In the genomic region with DNA sequence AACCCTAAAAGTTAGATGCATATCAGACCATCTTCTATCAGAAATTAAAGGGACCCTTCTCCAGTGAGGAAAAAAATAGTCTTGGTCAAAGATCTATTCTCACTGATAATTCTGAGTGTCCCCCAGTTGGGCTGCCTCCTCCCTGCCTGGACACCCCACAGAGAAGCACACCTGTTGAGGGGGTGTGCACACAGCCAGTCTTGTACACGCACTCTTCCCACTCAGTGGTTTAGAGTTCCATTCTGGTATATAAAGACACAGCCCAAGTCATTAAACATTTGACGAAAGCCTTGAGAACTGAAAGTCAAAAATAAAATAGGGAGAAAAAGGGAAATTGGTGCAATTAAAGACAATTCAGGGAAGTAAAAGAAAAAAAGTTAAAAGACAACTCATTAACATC, we compare ENCODE assay signal across 42 mouse cellular contexts. TPM values are rescaled to one million over a fixed set of nuclear protein-coding genes. Genes with fewer than 3 reads are reported as not detected.
"Had no signal": no experiment of that assay in that cellular context is flagged by ENCODE, and none has a peak within 500 bp of the region (broad histone marks: within the 10 kb centered on the region; RNA-seq: fewer than 3 reads in every experiment).

No protein-coding gene starts in this region.

- H3K27ac ChIP-seq: heart, embryonic 10.5 days; heart, embryonic 13.5 days; heart, embryonic 15.5 days; hindbrain, embryonic 10.5 days; hindbrain, embryonic 12.5 days; hindbrain, embryonic 13.5 days; hindbrain, embryonic 14.5 days; hindbrain, embryonic 15.5 days; hindbrain, postnatal 0 days; intestine, embryonic 15.5 days; kidney, embryonic 15.5 days; kidney, postnatal 0 days; layer of hippocampus, adult 2 months had no signal

- H3K36me3 ChIP-seq: heart, embryonic 10.5 days; heart, embryonic 12.5 days; heart, embryonic 13.5 days; heart, embryonic 15.5 days; hindbrain, embryonic 10.5 days; hindbrain, embryonic 12.5 days; hindbrain, embryonic 13.5 days; hindbrain, embryonic 15.5 days; intestine, embryonic 15.5 days; kidney, embryonic 15.5 days had no signal

- DNase-seq: heart, postnatal 10 days; heart, postnatal 14 days; heart, postnatal 36 days; heart, postnatal 4 days; kidney, adult 11 months; kidney, adult 18-20 months; kidney, adult 2 months; kidney, adult 8-10 months; kidney, adult 9 months; kidney, postnatal 10 days; kidney, postnatal 14 days; kidney, postnatal 25 days; kidney, postnatal 36 days; kidney, postnatal 4 days; layer of hippocampus, adult 9-11 months; layer of hippocampus, postnatal 36 days had no signal

- ATAC-seq: hindbrain, embryonic 16.5 days; hindbrain, postnatal 0 days; inflammation-experienced regulatory T-cells, adult 6 months; intestine, embryonic 15.5 days; intestine, embryonic 16.5 days; intestine, postnatal 0 days had no signal

- H3K27me3 ChIP-seq: heart, embryonic 12.5 days; heart, embryonic 13.5 days; heart, embryonic 15.5 days; hindbrain, embryonic 12.5 days; hindbrain, embryonic 13.5 days; hindbrain, embryonic 15.5 days; intestine, embryonic 15.5 days; kidney, embryonic 15.5 days had no signal

- H3K9ac ChIP-seq: heart, embryonic 12.5 days; heart, embryonic 13.5 days; heart, embryonic 15.5 days; hindbrain, embryonic 12.5 days; hindbrain, embryonic 13.5 days; hindbrain, embryonic 14.5 days; hindbrain, embryonic 15.5 days; intestine, embryonic 15.5 days; kidney, embryonic 15.5 days had no signal

- H3K4me1 ChIP-seq: heart, embryonic 10.5 days; heart, embryonic 12.5 days; heart, embryonic 13.5 days; heart, embryonic 15.5 days; hindbrain, embryonic 10.5 days; hindbrain, embryonic 12.5 days; hindbrain, embryonic 13.5 days; hindbrain, embryonic 15.5 days; intestine, embryonic 15.5 days; kidney, embryonic 15.5 days had no signal

- H3K4me2 ChIP-seq: heart, embryonic 11.5 days; heart, embryonic 12.5 days; heart, embryonic 13.5 days; heart, embryonic 15.5 days; hindbrain, embryonic 12.5 days; hindbrain, embryonic 13.5 days; hindbrain, embryonic 14.5 days; hindbrain, embryonic 15.5 days; intestine, embryonic 15.5 days; kidney, embryonic 15.5 days had no signal

- H3K4me3 ChIP-seq: heart, embryonic 10.5 days; heart, embryonic 12.5 days; heart, embryonic 13.5 days; heart, embryonic 15.5 days; hindbrain, embryonic 10.5 days; hindbrain, embryonic 12.5 days; hindbrain, embryonic 13.5 days; hindbrain, embryonic 15.5 days; intestine, embryonic 15.5 days; kidney, embryonic 15.5 days; layer of hippocampus, adult 2 months had no signal

- H3K9me3 ChIP-seq: heart, embryonic 10.5 days; heart, embryonic 12.5 days; heart, embryonic 13.5 days; heart, embryonic 15.5 days; hindbrain, embryonic 10.5 days; hindbrain, embryonic 12.5 days; hindbrain, embryonic 13.5 days; hindbrain, embryonic 15.5 days; intestine, embryonic 15.5 days; kidney, embryonic 15.5 days had no signal

RNA-seq across cellular contexts. Expression of gene Barx2, which starts 30.9 kb away (rescaled TPM):
- total RNA-seq: heart, postnatal 10 days; heart, postnatal 14 days; heart, postnatal 36 days; hematopoietic stem cell, adult 5-6 weeks had no signal
- polyA plus RNA-seq: heart, embryonic 12.5 days; heart, embryonic 14.5 days; heart, embryonic 15.5 days; heart, embryonic 16.5 days; heart, postnatal 0 days; hindbrain, embryonic 11.5 days; hindbrain, embryonic 13.5 days; hindbrain, embryonic 14.5 days; inflammation-experienced regulatory T-cells, adult 6 months; intestine, postnatal 0 days; kidney, embryonic 14.5 days; kidney, embryonic 16.5 days had no signal
